Mouse (Mus musculus) myocyte (in vitro differentiated cells): ENCODE measurements around the gene Tnfaip2. TPM values are rescaled to one million over a fixed set of nuclear protein-coding genes. Genes with fewer than 3 reads are reported as not detected.

Experiments
- H3K27me3 ChIP-seq: one replicate; pipeline ENCODE4 v1.6.1; 2011; ENCODE audit not compliant: control insufficient read depth, insufficient read depth, insufficient read length
- H3K36me3 ChIP-seq: one replicate; pipeline ENCODE4 v1.6.1; 2011; ENCODE audit not compliant: control insufficient read depth, insufficient read depth
- H3K4me2 ChIP-seq: one replicate; pipeline ENCODE4 v1.6.1; 2011; ENCODE audit warnings: low read depth, control low read depth
- H3K4me3 ChIP-seq: one replicate; pipeline ENCODE4 v1.5.1; 2011; ENCODE audit warnings: mild to moderate bottlenecking, control low read depth, moderate library complexity
- H3K79me2 ChIP-seq: one replicate; pipeline ENCODE4 v1.6.1; 2011; ENCODE audit not compliant: control insufficient read depth, insufficient read depth
- H3ac ChIP-seq: one replicate; pipeline ENCODE4 v1.6.1; 2011; ENCODE audit not compliant: control insufficient read depth, insufficient read length
- CEBPB ChIP-seq: IDR thresholded peaks from 2 replicates; pipeline ENCODE4 v1.6.1; 2011; ENCODE audit warnings: mild to moderate bottlenecking, moderate library complexity; ENCODE audit not compliant: poor library complexity, insufficient read depth, severe bottlenecking
- E2F4 ChIP-seq: IDR thresholded peaks from one replicate; pipeline ENCODE4 v1.6.1; 2011; ENCODE audit warnings: mild to moderate bottlenecking, control low read depth, moderate library complexity; ENCODE audit not compliant: insufficient read depth
- MAX ChIP-seq: IDR thresholded peaks from one replicate; pipeline ENCODE4 v1.6.1; 2011; ENCODE audit warnings: low read depth, mild to moderate bottlenecking, control low read depth
- MYOD1 ChIP-seq, 3 experiments: IDR thresholded peaks; one replicate each; pipeline ENCODE4 v1.6.1; 2011; ENCODE audit warnings: control low read depth in 2 of 3, low read depth in 2 of 3, mild to moderate bottlenecking in 2 of 3, moderate library complexity in 1 of 3; ENCODE audit not compliant: insufficient read length in 2 of 3, control insufficient read depth in 1 of 3
- MYOG ChIP-seq, 3 experiments: IDR thresholded peaks; one replicate each; pipeline ENCODE4 v1.6.1; 2011; ENCODE audit warnings: control low read depth in 2 of 3, low read depth in 2 of 3, mild to moderate bottlenecking in 2 of 3; ENCODE audit not compliant: insufficient read length in 2 of 3, control insufficient read depth in 1 of 3, insufficient read depth in 1 of 3
- POLR2A ChIP-seq: IDR thresholded peaks from one replicate; pipeline ENCODE4 v1.6.1; 2011; ENCODE audit warnings: low read depth, mild to moderate bottlenecking, control low read depth, moderate library complexity; ENCODE audit not compliant: insufficient read length
- POLR2AphosphoS2 ChIP-seq: IDR thresholded peaks from one replicate; pipeline ENCODE4 v1.6.1; 2011; ENCODE audit warnings: low read depth, control low read depth; ENCODE audit not compliant: insufficient read length
- REST ChIP-seq: IDR thresholded peaks from one replicate; pipeline ENCODE4 v1.6.1; 2011; ENCODE audit warnings: mild to moderate bottlenecking, control low read depth, moderate library complexity; ENCODE audit not compliant: insufficient read depth, insufficient read length
- SRF ChIP-seq: IDR thresholded peaks from one replicate; pipeline ENCODE4 v1.6.1; 2011; ENCODE audit warnings: low read depth; ENCODE audit not compliant: control insufficient read depth, insufficient read length
- TCF12 ChIP-seq: IDR thresholded peaks from one replicate; pipeline ENCODE4 v1.6.1; 2011; ENCODE audit warnings: mild to moderate bottlenecking, control low read depth; ENCODE audit not compliant: poor library complexity, insufficient read depth, severe bottlenecking
- TCF3 ChIP-seq: IDR thresholded peaks from one replicate; pipeline ENCODE4 v1.6.1; 2011; ENCODE audit warnings: low read depth, control low read depth; ENCODE audit not compliant: insufficient read length
- USF1 ChIP-seq: IDR thresholded peaks from one replicate; pipeline ENCODE4 v1.6.1; 2011; ENCODE audit warnings: low read depth, mild to moderate bottlenecking, control low read depth, moderate library complexity
- polyA plus RNA-seq: library from polyadenylated mRNA; unstranded; fragments of >200 nt; fragmentation: generic; extraction: Trizol; gene quantifications from one replicate; pipeline ENCODE4 v1.2.1, GENCODE M21; 2012; ENCODE audit warnings: missing spikeins

The Tnfaip2 gene
- polyA plus RNA-seq, 1 experiment: 169 TPM

DNA sequence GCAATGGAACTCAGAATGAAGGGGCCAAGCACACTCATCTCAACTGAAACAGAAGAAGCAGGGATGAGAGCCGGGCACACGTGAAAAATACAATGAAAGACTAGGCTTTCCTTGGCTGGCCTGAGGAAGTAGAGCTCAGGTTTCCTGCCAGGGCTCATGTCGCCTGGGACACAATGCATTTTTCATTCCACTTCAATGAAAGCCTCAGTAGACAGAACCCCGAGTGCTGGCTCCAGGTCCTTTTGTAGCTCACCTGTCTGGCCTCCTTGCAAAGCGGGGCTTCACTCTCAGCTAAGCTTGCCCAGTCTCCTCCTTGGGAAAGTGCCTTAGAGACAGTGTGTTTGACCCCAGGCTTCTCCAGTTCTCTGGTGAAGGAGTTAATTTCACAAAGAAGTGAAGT, 36.7 kb downstream of the Tnfaip2 start:
- TF ChIP-seq USF1 (no peak), POLR2AphosphoS2 (no peak), E2F4 (no peak), TCF3 (no peak), TCF12 (no peak), MAX (no peak), SRF (no peak), POLR2A (no peak)
- H3K27me3 ChIP-seq: no peaks in the 10 kb centered on the region

DNA sequence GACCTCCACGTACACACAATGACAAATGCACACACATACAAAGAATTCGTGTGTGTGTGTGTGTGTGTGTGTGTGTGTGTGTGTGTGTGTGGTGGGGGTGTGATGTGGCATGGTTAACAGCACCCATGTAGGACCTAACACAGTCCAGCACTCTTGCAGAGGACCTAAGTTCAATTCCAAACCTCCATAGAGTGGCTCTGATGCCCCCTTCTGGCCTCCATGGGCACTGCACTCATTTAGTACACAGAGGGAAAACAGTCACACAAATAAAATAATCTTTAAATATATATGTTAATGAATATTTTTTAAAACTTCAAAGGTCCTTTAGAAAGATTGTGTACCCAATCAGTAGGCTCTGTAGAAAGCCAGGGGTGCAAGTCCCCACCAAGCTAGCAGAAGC, 37.6 kb downstream of the Tnfaip2 start:
- Histone ChIP-seq H3K36me3 (no peaks in the 10 kb centered on the region), H3K79me2 (no peaks in the 10 kb centered on the region), H3K4me2 (no peak overlapping the region), H3K27me3 (peaks cover under 1% of the 10 kb centered on the region), H3ac (no peak overlapping the region), H3K4me3 (no peak overlapping the region)
- TF ChIP-seq TCF12 (no peak), TCF3 (no peak), POLR2A (no peak), MAX (no peak), CEBPB (no peak)

More for the DNA sequence above, 36.7 kb downstream of the Tnfaip2 start:
- Histone ChIP-seq H3K79me2 (no peaks in the 10 kb centered on the region), H3ac (no peak overlapping the region), H3K36me3 (no peaks in the 10 kb centered on the region), H3K4me3 (no peak overlapping the region), H3K4me2 (no peak overlapping the region)

DNA sequence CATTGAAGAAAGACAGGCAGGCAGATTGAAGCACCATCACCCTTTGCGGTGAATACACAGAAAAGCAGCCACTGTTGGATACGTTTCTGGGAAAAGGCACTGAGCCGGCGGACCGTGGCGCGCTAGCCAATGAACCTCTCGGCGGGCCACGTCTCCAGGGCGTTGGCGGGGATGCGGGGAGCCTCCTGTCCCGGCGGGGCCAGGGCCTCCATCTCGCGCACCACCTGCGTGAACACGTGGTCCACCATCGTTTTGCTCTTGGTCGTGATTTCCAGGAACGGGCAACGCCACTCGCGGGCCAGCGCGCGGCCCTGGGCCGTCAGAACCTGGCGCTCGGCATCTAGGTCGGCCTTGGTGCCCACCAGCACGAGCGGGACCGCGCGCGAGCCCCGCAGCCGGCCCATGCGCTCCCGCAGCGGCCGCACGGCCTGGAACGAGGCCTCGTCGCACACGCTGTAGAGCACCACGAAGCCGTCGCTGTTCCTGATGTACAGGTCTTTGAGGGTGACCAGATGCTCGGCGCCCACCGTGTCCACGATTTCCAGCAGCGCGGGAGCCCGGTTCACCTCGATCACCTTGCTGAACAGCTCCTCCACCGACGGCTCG, 42.9 kb downstream of the Tnfaip2 start:
- H3K27me3 ChIP-seq: peaks cover 26% of the 10 kb centered on the region
- H3K4me2 ChIP-seq: peak overlapping the region; percentile 86
- H3K79me2 ChIP-seq: no peaks in the 10 kb centered on the region
- H3K36me3 ChIP-seq: no peaks in the 10 kb centered on the region
- no peak overlapping the region for H3K4me3 ChIP-seq
- no peak overlapping the region for H3ac ChIP-seq
- TF ChIP-seq MYOD1 (IDR thresholded peaks at IDR 0.05; ENCODE audit: control insufficient read depth in 1 of 3, insufficient read length in 2 of 3, low read depth in 2 of 3) (no peak), MAX (no peak), TCF12 (no peak), TCF3 (no peak), E2F4 (no peak), POLR2A (no peak), SRF (no peak), CEBPB (no peak), REST (no peak), MYOG (IDR thresholded peaks at IDR 0.05; ENCODE audit: control insufficient read depth in 1 of 3, insufficient read depth in 1 of 3, insufficient read length in 2 of 3, low read depth in 2 of 3) (no peak), POLR2AphosphoS2 (no peak), USF1 (no peak)

DNA sequence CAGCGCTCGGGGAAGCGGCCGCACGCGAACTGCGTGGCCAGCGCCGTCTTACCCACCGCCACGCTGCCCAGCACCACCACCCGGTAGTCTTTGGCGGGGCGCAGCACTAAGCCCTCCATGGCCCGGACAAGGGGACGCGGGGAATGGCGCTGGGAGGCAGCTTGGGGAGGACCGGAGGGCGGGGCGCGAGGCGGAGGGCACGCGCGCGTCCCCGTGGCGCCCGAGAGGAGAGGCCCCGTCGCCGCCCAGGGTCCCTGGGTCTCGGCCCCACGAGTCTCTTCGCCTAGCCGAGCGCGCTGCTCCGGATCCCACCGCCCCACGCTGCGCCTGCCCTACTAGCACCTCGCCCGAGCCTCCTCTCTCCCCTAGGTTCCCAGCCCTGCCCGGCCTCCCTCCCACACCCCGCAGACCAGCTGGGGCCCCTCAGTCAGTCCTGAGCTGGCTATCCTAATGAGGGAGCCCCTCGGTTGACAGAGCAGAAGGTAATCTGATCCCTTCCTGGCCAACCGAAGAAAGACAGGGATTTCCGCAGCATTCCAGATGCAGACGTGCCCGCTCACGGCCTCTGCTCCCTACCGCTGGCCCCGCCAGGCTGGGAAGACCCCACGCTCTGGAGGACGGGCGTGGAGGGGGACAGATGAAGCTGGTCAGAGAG, 43.5 kb downstream of the Tnfaip2 start, which contains the start of gene Gm266:
Gene Gm266, minus strand, starts transcription at position 172 of the 655 bp plus-strand sequence.
- H3K4me2 ChIP-seq: peak within 1 kb of the TSS; percentile 86
- no peak within 1 kb of the TSS for H3ac ChIP-seq
- H3K4me3 ChIP-seq: no peak within 1 kb of the TSS
- H3K79me2 ChIP-seq: no peaks in the 10 kb centered on the region
- H3K27me3 ChIP-seq: peaks cover 28% of the 10 kb centered on the region
- no peaks in the 10 kb centered on the region for H3K36me3 ChIP-seq
- no peak for TF ChIP-seq E2F4
- TF ChIP-seq MYOD1 (IDR thresholded peaks at IDR 0.05; ENCODE audit: control insufficient read depth in 1 of 3, insufficient read length in 2 of 3, low read depth in 2 of 3): peak in 1 of 3 experiments; percentile 7

DNA sequence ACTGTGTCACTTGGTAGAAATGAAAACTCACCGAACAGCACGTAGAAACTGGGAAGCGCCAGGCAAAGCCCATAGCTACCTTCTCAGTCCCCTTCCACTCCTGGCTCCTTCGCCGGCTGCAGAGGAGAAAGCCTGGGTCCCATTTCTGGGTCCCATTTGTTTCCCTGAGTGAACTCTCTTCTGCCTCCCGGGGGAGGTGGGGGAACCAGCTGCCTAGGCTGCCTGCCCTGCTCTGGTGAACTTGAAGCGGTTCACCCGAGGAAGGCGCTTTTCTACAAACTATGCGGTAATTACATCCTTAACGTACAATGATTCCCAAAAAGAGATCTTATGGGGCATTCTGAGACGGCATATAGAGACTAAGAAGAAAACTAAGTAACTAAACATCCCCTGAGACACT, 44.2 kb downstream of the Tnfaip2 start:
- Histone ChIP-seq H3K4me2 (peak overlapping the region; percentile 86), H3K4me3 (no peak overlapping the region), H3K36me3 (no peaks in the 10 kb centered on the region), H3K27me3 (peaks cover 35% of the 10 kb centered on the region), H3ac (no peak overlapping the region), H3K79me2 (no peaks in the 10 kb centered on the region)
- TF ChIP-seq POLR2A (no peak), TCF12 (no peak), SRF (no peak), POLR2AphosphoS2 (no peak), E2F4 (no peak), MAX (no peak), MYOD1 (IDR thresholded peaks at IDR 0.05; ENCODE audit: control insufficient read depth in 1 of 3, insufficient read length in 2 of 3, low read depth in 2 of 3) (no peak), MYOG (IDR thresholded peaks at IDR 0.05; ENCODE audit: control insufficient read depth in 1 of 3, insufficient read depth in 1 of 3, insufficient read length in 2 of 3, low read depth in 2 of 3) (no peak), CEBPB (no peak), REST (no peak), USF1 (no peak), TCF3 (no peak)
